Mouse (Mus musculus) hindbrain, embryonic 16.5 days (tissue): ENCODE data around the gene Ldlrap1. TPM values are rescaled to one million over a fixed set of nuclear protein-coding genes. Genes with fewer than 3 reads are reported as not detected.

Experiments used
- ATAC-seq: fragments of 200-750 bp; cut with Nextera tagmentation; 2 replicates; pipeline ENCODE4 v1.8.0; 2017; ENCODE audit warnings: moderate TSS enrichment, moderate library complexity
- H3K27ac ChIP-seq: fragments of 300-500 bp; sonication (generic); 2 replicates; pipeline ENCODE4 v1.5.1; 2014; ENCODE audit warnings: low read depth, mild to moderate bottlenecking, control low read depth, low read length, moderate library complexity
- H3K27me3 ChIP-seq: fragments of 300-500 bp; sonication (generic); replicated peaks from 2 replicates; pipeline ENCODE4 v1.6.1; 2014; ENCODE audit warnings: low read length; ENCODE audit not compliant: control insufficient read depth, insufficient read depth
- H3K36me3 ChIP-seq: fragments of 300-500 bp; sonication (generic); 2 replicates; pipeline ENCODE4 v1.6.1; 2014; ENCODE audit warnings: mild to moderate bottlenecking, low read length, moderate library complexity, mixed read lengths; ENCODE audit not compliant: control insufficient read depth, insufficient read depth
- H3K4me1 ChIP-seq: fragments of 300-500 bp; sonication (generic); 2 replicates; pipeline ENCODE4 v1.6.1; 2014; ENCODE audit warnings: low read depth, low read length; ENCODE audit not compliant: control insufficient read depth, insufficient read depth
- H3K4me2 ChIP-seq: fragments of 300-500 bp; sonication (generic); 2 replicates; pipeline ENCODE4 v1.6.1; 2014; ENCODE audit warnings: mild to moderate bottlenecking, low read length, control low read depth, moderate library complexity
- H3K4me3 ChIP-seq: fragments of 300-500 bp; sonication (generic); 2 replicates; pipeline ENCODE4 v1.5.1; 2014; ENCODE audit warnings: mild to moderate bottlenecking, low read length, control low read depth, moderate library complexity
- H3K9ac ChIP-seq: fragments of 300-500 bp; sonication (generic); 2 replicates; pipeline ENCODE4 v1.6.1; 2014; ENCODE audit warnings: low read depth, mild to moderate bottlenecking, control low read depth, low read length, moderate library complexity
- H3K9me3 ChIP-seq: fragments of 300-500 bp; sonication (generic); 2 replicates; pipeline ENCODE4 v1.6.1; 2014; ENCODE audit warnings: mild to moderate bottlenecking, low read length, moderate library complexity; ENCODE audit not compliant: control insufficient read depth
- WGBS: fragments of 180-500 bp; shearing (Covaris S2); extraction: QIAGEN DNeasy Blood & Tissue Kit; methylation state at CpG from one replicate; pipeline ENCODE4 v1.1.7; 2014; 5-methylcytosine and 5-hydroxymethylcytosine counted together
- polyA plus RNA-seq: library from polyadenylated mRNA; unstranded; fragments of >200 nt; fragmentation: Nextera tagmentation; extraction: Ambion mirVana; gene quantifications from 2 replicates; pipeline ENCODE4 v1.2.1, GENCODE M21; 2015

Ldlrap1 gene
- polyA plus RNA-seq, 1 experiment from 2014 or later, result 3.0 TPM

GRCm38 (mm10) chr4:134745900-134746661 lies 21.7 kb downstream of the Ldlrap1 start:
- ATAC-seq, result no peak
- Histone ChIP-seq H3K27me3 (no peaks in the 10 kb centered on the region; the same call in 1 of the 2 replicates), H3K4me1 (no peaks in the 10 kb centered on the region; the same call in 1 of the 2 replicates), H3K9ac (no peak overlapping the region), H3K36me3 (no peaks in the 10 kb centered on the region), H3K9me3 (no peaks in the 10 kb centered on the region), H3K4me3 (no peak overlapping the region), H3K27ac (no peak overlapping the region), H3K4me2 (no peak overlapping the region)
- whole genome bisulfite sequencing, result 82% methylated on average over 16 of the region's 16 CpGs

- no peak overlapping the region for H3K9ac ChIP-seq
- no peaks in the 10 kb centered on the region; the same call in 1 of the 2 replicates for H3K27me3 ChIP-seq
- H3K36me3 ChIP-seq, result no peaks in the 10 kb centered on the region
- ATAC-seq, result no peak
- no peak overlapping the region for H3K27ac ChIP-seq
- H3K4me1 ChIP-seq, result no peaks in the 10 kb centered on the region; the same call in 1 of the 2 replicates
- WGBS, result 43% methylated on average over 16 of the region's 16 CpGs
- H3K9me3 ChIP-seq, result no peaks in the 10 kb centered on the region
- H3K4me3 ChIP-seq, result no peak overlapping the region
- no peak overlapping the region for H3K4me2 ChIP-seq
These were observed 23.8 kb downstream of the Ldlrap1 start for GRCm38 (mm10) chr4:134743881-134744633.

- Histone ChIP-seq H3K4me3 (no peak overlapping the region), H3K9me3 (no peaks in the 10 kb centered on the region), H3K4me1 (peaks cover 4% of the 10 kb centered on the region), H3K36me3 (no peaks in the 10 kb centered on the region), H3K27ac (no peak overlapping the region), H3K27me3 (no peaks in the 10 kb centered on the region), H3K4me2 (no peak overlapping the region), H3K9ac (no peak overlapping the region)
- no peak for ATAC-seq
- WGBS, result 79% methylated on average over 8 of the region's 8 CpGs
These were observed 25.9 kb downstream of the Ldlrap1 start for GRCm38 (mm10) chr4:134741949-134742348.

- no peaks in the 10 kb centered on the region for H3K27me3 ChIP-seq
- H3K4me3 ChIP-seq, result no peak overlapping the region
- H3K4me1 ChIP-seq, result peaks cover 5% of the 10 kb centered on the region
- 87% methylated on average over 4 of the region's 4 CpGs for WGBS
- H3K9me3 ChIP-seq, result no peaks in the 10 kb centered on the region
- no peak overlapping the region for H3K27ac ChIP-seq
- H3K36me3 ChIP-seq, result no peaks in the 10 kb centered on the region
- H3K4me2 ChIP-seq, result no peak overlapping the region
- no peak for ATAC-seq
- H3K9ac ChIP-seq, result no peak overlapping the region
These were observed 27.6 kb downstream of the Ldlrap1 start for GRCm38 (mm10) chr4:134740186-134740585.

GRCm38 (mm10) chr4:134739530-134739929 lies 28.3 kb downstream of the Ldlrap1 start:
- H3K27ac ChIP-seq, result no peak overlapping the region
- no peaks in the 10 kb centered on the region for H3K36me3 ChIP-seq
- 89% methylated on average over 3 of the region's 3 CpGs for WGBS
- no peak overlapping the region for H3K9ac ChIP-seq
- peaks cover 5% of the 10 kb centered on the region for H3K4me1 ChIP-seq
- ATAC-seq, result no peak
- no peak overlapping the region for H3K4me3 ChIP-seq
- H3K4me2 ChIP-seq, result no peak overlapping the region
- H3K9me3 ChIP-seq, result no peaks in the 10 kb centered on the region
- no peaks in the 10 kb centered on the region for H3K27me3 ChIP-seq

- 0 out of 2 replicates have a peak overlapping the region, but pooled peaks have one; percentile 23 for H3K9ac ChIP-seq
- H3K9me3 ChIP-seq, result no peaks in the 10 kb centered on the region
- no peak overlapping the region for H3K27ac ChIP-seq
- ATAC-seq, result peak; percentile 63
- WGBS, result 44% methylated on average over 14 of the region's 14 CpGs
- no peak overlapping the region for H3K4me3 ChIP-seq
- no peak overlapping the region for H3K4me2 ChIP-seq
- no peaks in the 10 kb centered on the region for H3K36me3 ChIP-seq
- H3K4me1 ChIP-seq, result peaks cover 5% of the 10 kb centered on the region; the same call in 1 of the 2 replicates
- no peaks in the 10 kb centered on the region for H3K27me3 ChIP-seq
These were observed 30.4 kb downstream of the Ldlrap1 start for GRCm38 (mm10) chr4:134737365-134737910.

GRCm38 (mm10) chr4:134736147-134736546 lies 31.7 kb downstream of the Ldlrap1 start:
- peaks cover 5% of the 10 kb centered on the region; the same call in 1 of the 2 replicates for H3K4me1 ChIP-seq
- no peak overlapping the region for H3K27ac ChIP-seq
- H3K4me3 ChIP-seq, result no peak overlapping the region
- H3K27me3 ChIP-seq, result no peaks in the 10 kb centered on the region
- H3K36me3 ChIP-seq, result no peaks in the 10 kb centered on the region
- H3K9me3 ChIP-seq, result no peaks in the 10 kb centered on the region
- 58% methylated on average over 7 of the region's 7 CpGs for WGBS
- no peak overlapping the region for H3K9ac ChIP-seq
- no peak for ATAC-seq
- no peak overlapping the region for H3K4me2 ChIP-seq

- H3K4me3 ChIP-seq, result no peak overlapping the region
- H3K4me2 ChIP-seq, result no peak overlapping the region
- whole genome bisulfite sequencing, result 52% methylated on average over 9 of the region's 9 CpGs
- no peak for ATAC-seq
- H3K27ac ChIP-seq, result no peak overlapping the region
- no peak overlapping the region for H3K9ac ChIP-seq
- no peaks in the 10 kb centered on the region for H3K27me3 ChIP-seq
- no peaks in the 10 kb centered on the region for H3K36me3 ChIP-seq
- peaks cover 10% of the 10 kb centered on the region for H3K4me1 ChIP-seq
- H3K9me3 ChIP-seq, result no peaks in the 10 kb centered on the region
These were observed 33.2 kb downstream of the Ldlrap1 start for GRCm38 (mm10) chr4:134734629-134735081.
